Mouse (Mus musculus) hematopoietic stem cell, adult 5-6 weeks (primary cell): Measurements from ENCODE around the gene Ttc39d. TPM values are rescaled to one million over a fixed set of nuclear protein-coding genes. Genes with fewer than 3 reads are reported as not detected.
"Not testable (repeated sequence)": the region's sequence is repeated elsewhere in the genome, so short reads cannot be mapped to it uniquely, and the experiment has no call there.

ENCODE experiments used
- ATAC-seq, 2 experiments: fragments of 125-278 bp in 1 of 2; replicated peaks in 1 of 2; 2 replicates each; pipeline ENCODE4 v1.8.0; 2016 to 2017; ENCODE audit warnings: inconsistent platforms in 2 of 2, mild to moderate bottlenecking in 2 of 2, moderate number of reproducible peaks in 2 of 2, low read depth in 1 of 2, moderate TSS enrichment in 1 of 2; ENCODE audit not compliant: low FRiP score in 2 of 2, poor library complexity in 2 of 2, severe bottlenecking in 2 of 2, insufficient read depth in 1 of 2, low TSS enrichment in 1 of 2
- total RNA-seq: library from RNA; stranded (forward); fragments of 172-1452, 232-1000 nt; gene quantifications from 2 replicates; pipeline ENCODE4 v1.2.3, GENCODE M21; 2017

Gene Ttc39d
- total RNA-seq, 1 experiment from 2014 or later, result not detected

- ATAC-seq, result not testable (repeated sequence)
Observed at GRCm38 (mm10) chr17:80178846-80179245, 28.4 kb upstream of the Ttc39d start.

GRCm38 (mm10) chr17:80179959-80180358, 27.3 kb upstream of the Ttc39d start:
- peak; percentile 75 to 89; a peak in 3 of 4 replicates for ATAC-seq

- no peak for ATAC-seq
Observed at GRCm38 (mm10) chr17:80180468-80180867, 26.8 kb upstream of the Ttc39d start.

- no peak for ATAC-seq
Observed at GRCm38 (mm10) chr17:80183615-80184014, 23.6 kb upstream of the Ttc39d start.

- ATAC-seq, result peak; percentile 21 to 27; a peak in 2 of 4 replicates
Observed at GRCm38 (mm10) chr17:80193075-80193474, 14.2 kb upstream of the Ttc39d start.

- ATAC-seq, result 0 out of 4 replicates have a peak, but pooled peaks of 1 of the 2 experiments have one; percentile 27
Observed at GRCm38 (mm10) chr17:80199160-80199778, 8.0 kb upstream of the Ttc39d start.

GRCm38 (mm10) chr17:80205657-80206056, 1.6 kb upstream of the Ttc39d start:
- no peak for ATAC-seq

- peak in 1 of 2 experiments; percentile 16; a peak in 2 of 4 replicates for ATAC-seq
Observed at GRCm38 (mm10) chr17:80206301-80206670, 974 bp upstream of the Ttc39d start.

- not testable (repeated sequence) for ATAC-seq
Observed at GRCm38 (mm10) chr17:80213998-80214397, 6.7 kb downstream of the Ttc39d start.

- no peak for ATAC-seq
Observed at GRCm38 (mm10) chr17:80220131-80220530, 12.9 kb downstream of the Ttc39d start.

GRCm38 (mm10) chr17:80221202-80221601, 13.9 kb downstream of the Ttc39d start:
- no peak for ATAC-seq

GRCm38 (mm10) chr17:80221890-80222628, 14.8 kb downstream of the Ttc39d start:
- peak in 1 of 2 experiments; percentile 41; a peak in 1 of 4 replicates for ATAC-seq

GRCm38 (mm10) chr17:80223829-80224228, 16.6 kb downstream of the Ttc39d start:
- ATAC-seq, result peak in 1 of 2 experiments; percentile 15; a peak in 1 of 4 replicates

- ATAC-seq, result peak; percentile 98 to 99
Observed at GRCm38 (mm10) chr17:80224326-80225116, 17.3 kb downstream of the Ttc39d start, which contains the start of gene Gemin6. Gemin6 (plus strand) TSS chr17:80224441.

GRCm38 (mm10) chr17:80225142-80225541, 17.9 kb downstream of the Ttc39d start:
- peak in 1 of 2 experiments; percentile 19; a peak in 1 of 4 replicates for ATAC-seq

GRCm38 (mm10) chr17:80229396-80229795, 22.1 kb downstream of the Ttc39d start:
- no peak for ATAC-seq

- ATAC-seq, result no peak
Observed at GRCm38 (mm10) chr17:80233844-80234243, 26.6 kb downstream of the Ttc39d start.

- ATAC-seq, result no peak
Observed at GRCm38 (mm10) chr17:80234376-80234775, 27.1 kb downstream of the Ttc39d start.
